Mouse (Mus musculus) cerebellum, postnatal 4 days (tissue): ENCODE measurements around the gene Malrd1.

ENCODE experiments used
- DNase-seq, 2 experiments: peaks; one replicate each; pipeline ENCODE4 v3.0.0; 2022; ENCODE audit warnings: low spot score in 2 of 2, mixed read lengths in 1 of 2

Malrd1 gene

DNA sequence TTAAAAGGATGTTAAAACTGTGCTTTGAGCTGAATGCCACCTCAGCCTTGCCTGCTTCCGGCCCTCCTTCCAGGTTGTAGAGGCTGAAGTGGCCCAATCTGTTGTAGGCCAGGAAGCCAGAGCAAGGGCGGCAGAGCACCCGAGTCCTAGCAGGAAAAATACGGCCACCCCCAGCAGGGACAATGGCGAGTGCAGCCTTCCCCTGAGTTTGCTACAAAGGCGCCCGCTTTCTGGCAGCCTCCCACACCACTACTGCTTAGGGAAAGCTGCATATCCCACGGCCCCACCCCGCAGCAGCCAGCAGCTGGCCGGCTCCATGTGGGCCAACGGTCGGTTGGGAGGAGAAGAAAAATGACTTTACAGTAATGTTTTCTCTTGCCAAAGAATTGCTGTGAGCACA, 503.5 kb downstream of the Malrd1 start:
- no peak for DNase-seq

- DNase-seq: no peak
Measured at GRCm38 (mm10) chr2:16031559-16031958, 505.3 kb downstream of the Malrd1 start.

DNA sequence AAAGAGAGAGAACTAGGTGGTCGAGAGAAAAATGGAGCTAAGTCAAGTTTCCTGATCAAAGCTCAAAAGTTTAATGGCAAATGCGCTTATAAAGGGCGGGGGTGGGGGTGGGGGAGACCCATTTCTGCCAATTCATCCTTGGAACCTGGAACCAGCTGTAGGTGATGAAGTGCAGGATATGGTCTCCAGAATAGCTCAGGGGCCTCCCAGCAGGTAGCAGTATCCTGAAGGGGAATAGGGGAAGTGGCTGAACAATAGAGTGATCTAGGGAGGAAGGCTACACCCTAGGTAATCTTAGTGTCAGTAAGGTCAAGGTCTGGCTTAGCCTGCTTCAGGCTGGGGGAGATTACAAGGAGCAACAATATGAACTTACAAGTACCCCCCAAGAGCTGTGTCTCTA, 506.5 kb downstream of the Malrd1 start:
- no peak for DNase-seq

- DNase-seq: no peak
Measured at GRCm38 (mm10) chr2:16110696-16111095, 584.4 kb downstream of the Malrd1 start.

DNA sequence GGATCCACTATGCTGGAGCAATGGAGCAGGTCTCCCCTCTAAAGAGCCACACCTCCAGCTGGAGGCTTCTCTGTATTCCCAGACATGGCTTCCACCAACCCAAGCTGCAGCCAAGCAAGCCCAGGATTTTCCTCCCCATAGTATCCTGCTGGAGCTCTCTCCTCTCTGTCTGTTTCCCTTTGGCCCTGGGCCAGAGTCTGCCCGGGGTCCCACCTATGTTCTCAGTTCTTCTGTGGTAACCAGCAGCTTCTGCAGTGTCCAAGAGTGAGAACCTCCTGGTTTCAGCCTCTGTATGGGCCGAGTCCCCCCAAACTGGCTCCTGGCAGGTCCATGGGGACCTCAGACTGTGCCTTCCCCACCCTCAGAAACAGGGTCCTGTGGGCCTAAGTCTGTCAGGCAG, 587.1 kb downstream of the Malrd1 start:
- no peak for DNase-seq

GRCm38 (mm10) chr2:16147999-16148398, 621.7 kb downstream of the Malrd1 start:
- no peak for DNase-seq

GRCm38 (mm10) chr2:16152623-16153022, 626.3 kb downstream of the Malrd1 start:
- DNase-seq: no peak

GRCm38 (mm10) chr2:16163246-16163989, 637.1 kb downstream of the Malrd1 start:
- no peak for DNase-seq

DNA sequence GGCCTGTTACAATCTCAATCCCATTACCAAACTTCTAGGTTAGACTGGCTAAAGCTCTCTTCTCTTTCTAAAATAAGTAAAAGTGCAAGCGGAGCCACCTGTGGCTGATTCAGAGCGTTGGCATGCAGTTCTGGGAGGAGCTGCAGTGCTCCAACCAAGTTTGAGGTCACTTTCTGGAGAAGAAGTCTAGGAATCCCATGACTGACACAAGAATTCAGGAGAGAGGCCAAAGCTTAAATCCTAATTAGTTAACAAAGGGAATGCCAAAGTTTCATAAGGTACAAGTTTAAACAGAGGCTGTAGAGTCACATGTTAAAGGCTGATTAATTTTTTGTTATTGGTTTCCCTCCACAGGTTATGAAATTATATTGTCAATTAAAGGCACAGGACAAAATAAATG, 642.3 kb downstream of the Malrd1 start:
- no peak for DNase-seq

- no peak for DNase-seq
Measured at GRCm38 (mm10) chr2:16172086-16172485, 645.8 kb downstream of the Malrd1 start.

GRCm38 (mm10) chr2:16173355-16173754, 647.1 kb downstream of the Malrd1 start:
- DNase-seq: no peak

GRCm38 (mm10) chr2:16182140-16182539, 655.9 kb downstream of the Malrd1 start:
- DNase-seq: no peak

DNA sequence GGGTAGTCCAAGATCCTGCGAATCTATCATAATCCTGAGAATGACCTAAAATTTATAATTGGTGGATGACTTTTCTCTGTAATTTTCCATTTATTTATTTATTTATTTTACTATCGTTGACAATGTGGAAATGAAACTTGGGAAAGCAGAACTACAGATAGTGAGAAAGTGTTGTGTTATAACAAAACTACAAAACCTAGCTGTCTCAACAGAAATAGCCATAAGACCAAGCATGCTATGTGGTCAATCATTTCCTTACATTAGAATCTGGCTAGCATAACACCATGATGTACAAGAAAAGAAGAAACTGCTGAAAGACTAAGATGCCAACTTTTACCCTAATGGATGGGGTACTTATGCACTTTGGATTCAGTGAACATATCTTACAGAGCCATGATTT, 656.9 kb downstream of the Malrd1 start:
- no peak for DNase-seq

GRCm38 (mm10) chr2:16210016-16210415, 683.7 kb downstream of the Malrd1 start:
- no peak for DNase-seq

DNA sequence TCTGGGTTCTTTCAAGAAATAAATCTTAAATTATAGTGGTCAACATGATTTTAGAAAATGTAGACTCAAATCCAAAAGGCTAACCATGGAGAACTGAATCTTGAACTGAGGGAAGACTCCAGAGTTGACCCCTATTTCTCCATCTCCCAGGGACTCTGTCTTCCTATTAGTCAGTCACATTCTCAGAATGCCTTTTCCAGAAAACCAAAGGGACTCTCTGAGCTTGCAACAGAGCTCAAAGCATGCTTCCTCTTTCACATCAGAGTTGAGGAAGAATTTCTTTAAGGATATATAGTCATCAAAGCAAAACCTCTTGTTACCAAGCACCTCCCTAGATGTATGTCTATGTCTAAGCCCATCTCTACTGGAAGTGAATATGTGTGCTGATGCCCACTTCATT, 686.5 kb downstream of the Malrd1 start:
- no peak for DNase-seq

DNA sequence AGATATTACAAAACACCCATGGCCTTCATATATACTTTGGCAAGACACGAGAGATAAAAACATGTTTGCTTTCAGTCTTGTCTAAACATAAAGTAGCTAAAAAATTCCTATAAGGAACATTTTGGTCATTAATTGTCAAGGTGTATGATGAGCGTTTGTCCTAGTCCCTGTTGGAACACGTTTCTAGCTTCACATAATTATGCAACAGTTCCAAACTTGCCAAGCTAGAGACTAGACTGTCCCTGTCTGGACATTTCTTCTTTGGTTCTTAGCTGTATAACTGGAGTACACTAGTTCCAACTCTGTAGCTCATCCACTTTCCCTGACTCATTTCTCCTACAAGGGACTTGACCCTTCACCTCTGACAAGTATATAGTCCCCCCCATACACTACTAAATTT, 687.8 kb downstream of the Malrd1 start:
- DNase-seq: no peak

DNA sequence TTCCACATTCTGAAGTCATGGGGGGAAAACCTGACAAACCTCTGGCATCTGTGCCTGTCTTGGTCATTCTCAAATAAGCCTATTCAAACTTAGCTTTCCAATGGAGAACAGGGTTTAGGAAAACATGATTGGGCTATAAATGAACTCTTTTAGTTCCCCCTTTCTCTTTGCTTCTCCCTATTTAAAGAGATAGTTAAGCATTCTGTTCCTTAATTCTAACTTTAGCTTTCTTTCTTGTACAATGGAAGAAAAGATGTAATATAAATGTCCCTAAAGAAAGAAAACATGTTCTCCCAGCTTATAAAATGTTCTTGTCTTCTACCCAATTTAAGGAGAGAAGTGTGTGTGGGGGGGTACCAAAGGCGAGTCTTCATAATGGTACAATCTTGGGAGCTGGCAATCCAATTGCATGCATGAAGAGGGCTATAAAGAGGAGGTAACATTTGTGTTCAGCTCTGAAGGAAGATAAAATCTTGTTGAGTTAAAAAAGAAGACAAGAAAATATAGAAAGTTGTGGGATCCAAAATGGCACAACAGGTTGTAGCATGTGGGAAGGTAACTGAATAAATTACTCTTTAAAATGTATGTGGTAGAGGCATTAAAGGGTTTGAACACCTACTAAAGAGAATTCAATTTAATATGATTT, 702.0 kb downstream of the Malrd1 start:
- DNase-seq: no peak

GRCm38 (mm10) chr2:16240861-16241260, 714.6 kb downstream of the Malrd1 start:
- DNase-seq: no peak

- DNase-seq: no peak
Measured at GRCm38 (mm10) chr2:16243097-16243496, 716.8 kb downstream of the Malrd1 start.

DNA sequence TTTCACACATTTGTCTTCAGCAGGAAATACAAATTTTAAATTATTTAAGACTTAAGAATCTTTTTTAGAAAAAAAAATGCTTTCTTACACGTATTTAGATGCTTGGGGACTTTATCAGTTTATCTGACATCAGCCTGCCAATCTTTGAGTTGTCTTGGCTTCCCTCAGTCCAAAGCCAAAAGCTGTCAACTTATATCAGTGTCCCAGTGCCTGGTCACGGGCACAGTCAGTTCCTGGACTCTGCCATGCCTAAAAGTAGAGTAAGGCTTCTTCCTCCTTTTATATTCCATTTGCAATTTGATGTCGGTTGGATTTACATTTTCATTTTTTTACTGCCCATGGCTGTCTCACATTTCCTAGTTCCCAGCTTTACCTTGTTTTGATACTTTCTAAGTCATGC, 722.6 kb downstream of the Malrd1 start:
- peak in 1 of 2 experiments; percentile 1 for DNase-seq

- DNase-seq: no peak
Measured at GRCm38 (mm10) chr2:16252274-16252673, 726.0 kb downstream of the Malrd1 start.
